Mouse (Mus musculus) CH12F3 (cell line): ENCODE results near the gene Notch2.

Source experiments
- in situ Hi-C: fragments of 300-500 bp; cut with MboI; formaldehyde crosslinking; loops from 2 replicates; pipeline ENCODE4 v1.14.3; 2020; ENCODE audit warnings: low sequenced_read_pairs

The Notch2 gene

DNA sequence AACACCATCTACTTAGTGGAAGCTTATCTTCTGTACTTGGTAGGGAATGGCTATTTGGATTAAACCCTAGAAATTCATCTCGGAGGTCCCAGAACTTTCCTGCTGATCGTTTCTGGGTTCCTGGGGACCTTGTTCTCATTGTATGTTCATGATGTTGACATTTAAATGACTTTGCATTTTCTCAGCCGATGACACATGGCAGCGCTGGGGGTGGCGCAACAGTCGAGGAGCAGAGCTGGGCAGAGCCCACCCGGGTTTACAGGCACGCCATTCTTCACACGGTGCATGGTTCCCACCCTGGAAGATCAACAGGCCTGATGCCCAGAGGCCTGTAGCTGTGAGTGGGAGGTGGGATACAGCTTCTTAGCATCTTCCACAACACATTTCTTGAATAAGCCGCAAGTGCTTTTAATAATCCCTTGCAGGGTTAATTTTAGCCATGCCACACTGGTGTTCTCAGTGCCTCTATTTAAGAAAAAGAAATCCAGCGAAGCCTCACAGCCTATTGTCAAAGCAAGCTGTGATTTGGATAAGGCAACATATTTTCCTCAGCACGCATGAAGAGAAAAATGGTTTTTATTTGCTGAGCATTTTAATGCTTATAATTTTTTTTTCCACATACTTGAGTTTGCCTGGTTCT is 54.6 kb downstream of the Notch2 start:
- in situ Hi-C loops, result no loop called here

- in situ Hi-C loops, result no loop called here
Observed at GRCm38 (mm10) chr3:98069161-98069560, 55.8 kb downstream of the Notch2 start.

DNA sequence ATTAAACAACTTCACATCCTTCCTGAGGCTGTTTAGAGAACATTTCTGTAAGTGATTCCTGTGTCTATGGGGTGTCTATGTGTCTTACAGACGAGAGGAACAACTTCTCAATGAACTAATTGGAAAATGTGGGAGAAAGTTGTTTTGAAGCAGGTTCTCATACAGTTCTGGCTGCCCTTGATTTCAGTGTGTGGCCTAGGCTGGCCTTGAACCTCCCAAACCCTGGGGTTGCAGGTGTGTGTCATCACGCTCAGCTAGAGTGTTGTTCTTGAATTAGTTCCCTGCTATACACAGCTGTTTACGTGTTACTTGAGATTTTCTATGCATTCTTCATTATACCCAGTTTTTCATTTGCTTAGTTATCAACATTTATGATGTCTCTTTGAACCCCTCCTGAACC is 56.5 kb downstream of the Notch2 start:
- in situ Hi-C loops, result no loop called here

GRCm38 (mm10) chr3:98072570-98072969 is 59.2 kb downstream of the Notch2 start:
- in situ Hi-C loops, result no loop called here

- in situ Hi-C loops, result no loop called here
Observed at GRCm38 (mm10) chr3:98073545-98073944, 60.2 kb downstream of the Notch2 start.

GRCm38 (mm10) chr3:98074622-98075231 is 61.4 kb downstream of the Notch2 start:
- in situ Hi-C loops, result no loop called here

DNA sequence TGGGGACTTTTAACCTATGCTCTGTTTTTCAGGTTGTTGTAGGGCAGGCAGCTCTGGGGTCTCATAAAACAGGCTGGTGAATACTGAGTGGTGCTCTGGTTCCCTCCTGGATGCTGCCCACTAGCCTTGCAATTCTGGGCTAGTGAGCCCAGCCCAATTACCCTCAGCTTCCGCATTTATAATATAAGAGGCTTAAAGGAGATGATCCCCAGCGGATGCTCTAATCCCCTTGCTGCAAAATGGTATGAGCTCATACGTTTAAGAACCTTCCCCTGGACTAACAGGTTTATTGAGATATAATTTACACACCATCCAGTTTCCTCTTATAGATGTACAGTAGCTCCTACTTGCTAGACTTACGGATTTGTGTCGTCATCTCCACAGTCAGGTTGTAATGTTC is 64.5 kb downstream of the Notch2 start:
- in situ Hi-C loops, result no loop called here

DNA sequence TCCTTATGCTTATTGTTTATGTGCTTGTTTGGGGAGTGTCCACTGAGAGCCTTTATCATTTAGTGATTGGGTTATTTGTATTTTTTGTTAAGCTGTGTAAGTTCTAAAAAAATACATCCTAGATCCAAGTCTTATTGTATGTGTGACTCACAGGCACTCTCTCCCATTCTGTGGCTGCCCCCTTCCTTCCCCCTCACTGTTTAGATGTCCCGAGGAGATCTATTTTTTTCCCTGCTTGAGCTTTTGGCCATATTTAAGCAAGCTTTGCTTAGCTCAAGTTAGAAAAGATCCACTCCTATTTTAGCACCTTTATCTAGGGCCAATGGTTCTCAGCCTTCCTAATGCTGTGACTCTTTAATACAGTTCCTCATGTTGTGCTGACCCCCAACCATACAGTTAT is 65.5 kb downstream of the Notch2 start:
- in situ Hi-C loops, result no loop called here

DNA sequence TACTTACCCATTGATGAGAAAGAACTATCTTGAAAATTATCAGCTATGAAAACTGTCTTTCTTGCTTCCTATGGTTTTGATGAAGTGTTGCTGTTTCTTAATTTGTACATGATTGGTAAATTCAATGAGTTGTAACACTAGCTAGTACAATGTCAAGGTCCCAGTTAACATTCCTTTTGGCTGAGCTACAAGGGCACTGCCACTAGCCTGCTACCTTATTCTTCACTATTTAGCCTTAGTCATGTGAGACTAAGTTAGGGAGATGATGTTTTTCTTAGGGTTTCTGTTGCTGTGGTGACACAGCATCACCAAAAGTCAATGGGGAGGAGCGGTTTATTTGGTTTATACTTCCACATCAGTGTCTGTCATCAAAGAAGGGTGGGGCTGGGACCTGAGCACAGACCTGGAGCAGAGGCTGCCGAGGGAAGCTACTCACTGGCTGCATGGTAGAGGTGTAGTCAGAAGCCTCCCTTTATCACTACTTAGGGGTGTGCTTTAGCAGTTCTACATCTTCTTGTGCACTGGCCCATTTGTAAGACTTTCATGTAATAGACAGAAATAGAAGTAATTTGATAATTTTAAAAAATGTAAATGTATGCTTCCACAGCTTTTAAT is 66.4 kb downstream of the Notch2 start:
- in situ Hi-C loops, result no loop called here

GRCm38 (mm10) chr3:98080630-98081029 is 67.3 kb downstream of the Notch2 start:
- in situ Hi-C loops, result no loop called here

- in situ Hi-C loops, result no loop called here
Observed at GRCm38 (mm10) chr3:98082188-98082587, 68.9 kb downstream of the Notch2 start.

- in situ Hi-C loops, result no loop called here
Observed at GRCm38 (mm10) chr3:98082972-98083371, 69.6 kb downstream of the Notch2 start.

GRCm38 (mm10) chr3:98084061-98084655 is 70.8 kb downstream of the Notch2 start:
- in situ Hi-C loops, result no loop called here

- in situ Hi-C loops, result no loop called here
Observed at GRCm38 (mm10) chr3:98084870-98085269, 71.5 kb downstream of the Notch2 start.

GRCm38 (mm10) chr3:98085812-98086268 is 72.5 kb downstream of the Notch2 start:
- in situ Hi-C loops, result no loop called here

- in situ Hi-C loops, result no loop called here
Observed at GRCm38 (mm10) chr3:98086441-98086840, 73.1 kb downstream of the Notch2 start.

GRCm38 (mm10) chr3:98086860-98087259 is 73.5 kb downstream of the Notch2 start:
- in situ Hi-C loops, result no loop called here

DNA sequence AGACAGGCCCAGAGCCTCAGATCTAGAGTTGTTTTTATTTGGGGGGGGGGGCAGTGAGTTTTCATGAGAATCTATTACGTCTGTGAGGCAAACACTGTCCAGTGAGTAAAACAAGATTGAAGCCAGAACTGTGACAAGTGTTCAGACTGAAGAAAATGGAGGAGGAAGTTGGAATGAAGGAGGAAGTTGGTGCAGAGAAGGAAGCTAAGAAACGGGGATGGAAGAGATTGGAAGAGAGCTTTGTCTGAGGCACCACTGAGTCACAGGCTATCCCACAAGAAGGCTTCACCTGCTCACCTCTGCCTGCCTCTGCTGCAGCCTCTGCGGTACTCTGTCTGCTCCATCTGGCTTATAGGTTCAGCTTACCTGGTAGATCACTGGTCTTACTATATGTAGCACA is 74.2 kb downstream of the Notch2 start:
- in situ Hi-C loops, result no loop called here

- in situ Hi-C loops, result no loop called here
Observed at GRCm38 (mm10) chr3:98089702-98090101, 76.4 kb downstream of the Notch2 start.

DNA sequence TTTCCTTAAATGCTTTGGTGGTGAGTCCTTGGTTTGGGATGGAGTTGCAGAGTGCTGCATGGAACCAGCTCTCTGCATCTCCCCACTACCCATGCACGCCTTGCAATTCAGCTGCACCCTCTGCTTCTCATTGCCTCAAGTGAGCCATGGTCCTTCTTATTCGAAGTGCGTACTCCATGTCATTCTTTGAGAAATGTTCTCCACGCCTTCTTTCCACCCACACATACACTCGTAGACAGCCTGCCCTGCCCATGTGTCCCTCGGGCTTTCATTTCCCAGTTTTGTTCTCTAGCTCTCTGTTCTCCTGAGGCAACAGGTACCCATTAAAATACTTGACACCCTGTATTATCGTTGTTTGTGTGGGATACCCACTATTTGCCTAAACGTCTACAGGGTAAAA is 76.8 kb downstream of the Notch2 start:
- in situ Hi-C loops, result no loop called here

GRCm38 (mm10) chr3:98092680-98093370 is 79.5 kb downstream of the Notch2 start:
- in situ Hi-C loops, result no loop called here
